Mouse (Mus musculus) left cerebral cortex, postnatal 14 days (tissue): ENCODE data around the gene Glrx5. TPM values are rescaled to one million over a fixed set of nuclear protein-coding genes. Genes with fewer than 3 reads are reported as not detected.

ENCODE experiments used
- DNase-seq, 2 experiments: peaks; one replicate each; pipeline ENCODE4 v3.0.0; 2021 to 2022; ENCODE audit warnings: low spot score in 2 of 2, mixed read lengths in 1 of 2
- intact Hi-C: fragments of 180-260 bp; cut with DNase I; formaldehyde crosslinking; loops from one replicate; pipeline ENCODE4 v1.15.1; 2025
- total RNA-seq, 2 experiments: library from RNA; stranded (reverse); gene quantifications; 2 replicates each; pipeline ENCODE4 v1.2.3; 2021

The Glrx5 gene
- total RNA-seq, 2 experiments from 2014 or later = 62.5 to 64.1 TPM

GRCm38 (mm10) chr12:105025271-105025946 lies 7.1 kb upstream of the Glrx5 start:
- peak; percentile 81 to 84 for DNase-seq
- intact Hi-C loops = loop anchor here (1.0 to 10.0 kb wide), 2 partner anchors 73 to 291 kb away; no protein-coding TSS in a partner anchor

GRCm38 (mm10) chr12:105025947-105026586 lies 6.4 kb upstream of the Glrx5 start:
- no peak for DNase-seq
- intact Hi-C loops = loop anchor here (1.0 to 10.0 kb wide), 2 partner anchors 74 to 291 kb away; no protein-coding TSS in a partner anchor

GRCm38 (mm10) chr12:105027323-105027991 lies 5.0 kb upstream of the Glrx5 start:
- peak; percentile 70 to 72 for DNase-seq
- intact Hi-C loops = loop anchor here (10.0 kb wide), 1 partner anchor 293 kb away; no protein-coding TSS in a partner anchor

- DNase-seq = no peak
- intact Hi-C loops = loop anchor here (10.0 kb wide), 1 partner anchor 295 kb away; no protein-coding TSS in a partner anchor
These were observed 2.6 kb upstream of the Glrx5 start for GRCm38 (mm10) chr12:105029890-105030289.

- no peak for DNase-seq
- intact Hi-C loops = no loop called here
These were observed 1.1 kb upstream of the Glrx5 start for GRCm38 (mm10) chr12:105031081-105032058.

GRCm38 (mm10) chr12:105032832-105033775 lies 616 bp downstream of the Glrx5 start:
- intact Hi-C loops = no loop called here
- no peak for DNase-seq

- intact Hi-C loops = no loop called here
- DNase-seq = no peak
These were observed 1.8 kb downstream of the Glrx5 start for GRCm38 (mm10) chr12:105034130-105034769.

- intact Hi-C loops = no loop called here
- no peak for DNase-seq
These were observed 5.7 kb downstream of the Glrx5 start for GRCm38 (mm10) chr12:105038211-105038610.

GRCm38 (mm10) chr12:105038918-105039317 lies 6.4 kb downstream of the Glrx5 start:
- no peak for DNase-seq
- intact Hi-C loops = no loop called here

- no peak for DNase-seq
- intact Hi-C loops = no loop called here
These were observed 7.2 kb downstream of the Glrx5 start for GRCm38 (mm10) chr12:105039578-105040289.

GRCm38 (mm10) chr12:105040950-105041349 lies 8.5 kb downstream of the Glrx5 start:
- intact Hi-C loops = no loop called here
- DNase-seq = no peak

GRCm38 (mm10) chr12:105043081-105043480 lies 10.6 kb downstream of the Glrx5 start:
- intact Hi-C loops = no loop called here
- no peak for DNase-seq

- intact Hi-C loops = no loop called here
- no peak for DNase-seq
These were observed 12.3 kb downstream of the Glrx5 start for GRCm38 (mm10) chr12:105044775-105045174.

- DNase-seq = no peak
- intact Hi-C loops = no loop called here
These were observed 15.9 kb downstream of the Glrx5 start for GRCm38 (mm10) chr12:105048301-105048863.

- no peak for DNase-seq
- intact Hi-C loops = loop anchor here (5.0 to 10.0 kb wide), 2 partner anchors 52 to 545 kb away; no protein-coding TSS in a partner anchor
These were observed 17.3 kb downstream of the Glrx5 start for GRCm38 (mm10) chr12:105049813-105050212.

GRCm38 (mm10) chr12:105050898-105051297 lies 18.4 kb downstream of the Glrx5 start:
- intact Hi-C loops = loop anchor here (1.0 to 10.0 kb wide), 3 partner anchors 51 to 544 kb away; no protein-coding TSS in a partner anchor
- peak; percentile 77 for DNase-seq
